Comparison of ENCODE assay signal across 10 mouse cellular contexts in genomic region chr16:35591756-35592155, GRCm38 (mm10). TPM values are rescaled to one million over a fixed set of nuclear protein-coding genes. Genes with fewer than 3 reads are reported as not detected.
DNase-seq lines count a peak whose midpoint lies in the region; ATAC-seq and TF ChIP-seq lines count a peak whose summit lies in the region.
"Had no signal": no experiment of that assay in that cellular context is flagged by ENCODE, and none has a peak within 500 bp of the region (broad histone marks: within the 10 kb centered on the region; RNA-seq: fewer than 3 reads in every experiment).

No protein-coding gene starts in this region.

- no peak overlapping the region for H3K4me3 ChIP-seq in left cerebral cortex, adult 2 months
- H3K4me3 ChIP-seq in forebrain, embryonic 13.5 days: no peak overlapping the region
- H3K4me3 ChIP-seq in limb, embryonic 10.5 days: no peak overlapping the region
- H3K4me3 ChIP-seq in neural tube, embryonic 14.5 days (ENCODE audit: low read depth, low read length): no peak overlapping the region
- H3K4me3 ChIP-seq in liver, embryonic 11.5 days (ENCODE audit: low read depth, low read length): no peak overlapping the region
- H3K4me3 ChIP-seq: erythroblast, embryonic 14.5 days had no signal

- H3K9me3 ChIP-seq in forebrain, embryonic 13.5 days (replicated peaks): no peaks in the 10 kb centered on the region
- H3K9me3 ChIP-seq in limb, embryonic 10.5 days (replicated peaks): no peaks in the 10 kb centered on the region
- no peaks in the 10 kb centered on the region for H3K9me3 ChIP-seq in neural tube, embryonic 14.5 days (ENCODE audit: control insufficient read depth, low read length)
- H3K9me3 ChIP-seq in liver, embryonic 11.5 days (ENCODE audit: control insufficient read depth, low read length): peaks cover 3% of the 10 kb centered on the region; the same call in 1 of the 2 replicates

- H3K27me3 ChIP-seq in forebrain, embryonic 13.5 days: no peaks in the 10 kb centered on the region
- peaks cover 35% of the 10 kb centered on the region for H3K27me3 ChIP-seq in limb, embryonic 10.5 days (ENCODE audit: low read depth, poor library complexity, severe bottlenecking)
- H3K27me3 ChIP-seq in neural tube, embryonic 14.5 days (ENCODE audit: control insufficient read depth, insufficient read depth, low read length): no peaks in the 10 kb centered on the region
- H3K27me3 ChIP-seq in liver, embryonic 11.5 days (replicated peaks; ENCODE audit: control insufficient read depth, insufficient read depth, low read length): peaks cover 39% of the 10 kb centered on the region

- peaks cover 7% of the 10 kb centered on the region; the same call in 1 of the 2 replicates for H3K36me3 ChIP-seq in forebrain, embryonic 13.5 days (ENCODE audit: poor library complexity, severe bottlenecking)
- H3K36me3 ChIP-seq in limb, embryonic 10.5 days: no peaks in the 10 kb centered on the region
- H3K36me3 ChIP-seq in neural tube, embryonic 14.5 days (ENCODE audit: control insufficient read depth, insufficient read depth, low read length): no peaks in the 10 kb centered on the region
- H3K36me3 ChIP-seq in liver, embryonic 11.5 days (ENCODE audit: control insufficient read depth, insufficient read depth, low read length): no peaks in the 10 kb centered on the region

- 6% methylated on average over 11 of the region's 11 CpGs for WGBS in forebrain, embryonic 13.5 days
- 29% methylated on average over 11 of the region's 11 CpGs for WGBS in limb, embryonic 10.5 days
- WGBS in neural tube, embryonic 14.5 days: 14% methylated on average over 11 of the region's 11 CpGs
- WGBS in liver, embryonic 11.5 days: 38% methylated on average over 11 of the region's 11 CpGs

- intact Hi-C loops in left cerebral cortex, adult 2 months (cut with DNase I): no loop called here
- intact Hi-C loops in left cerebral cortex, postnatal 36 days (cut with DNase I): loop anchor here (5.0 kb wide), 1 partner anchor 49 kb away; the partner anchor contains the start of gene Sema5b

- peak overlapping the region; percentile 35 for H3K4me2 ChIP-seq in forebrain, embryonic 13.5 days
- H3K4me2 ChIP-seq in neural tube, embryonic 14.5 days (ENCODE audit: low read depth, low read length): no peak overlapping the region
- H3K4me2 ChIP-seq in liver, embryonic 11.5 days: no peak overlapping the region

- H3K27ac ChIP-seq in left cerebral cortex, adult 2 months: no peak overlapping the region
- H3K27ac ChIP-seq in forebrain, embryonic 13.5 days: peak overlapping the region; percentile 94
- H3K27ac ChIP-seq in limb, embryonic 10.5 days: peak overlapping the region; percentile 3; the same call in 1 of the 2 replicates
- H3K27ac ChIP-seq in neural tube, embryonic 14.5 days (ENCODE audit: low read depth, low read length): no peak overlapping the region
- H3K27ac ChIP-seq in liver, embryonic 11.5 days (ENCODE audit: low read depth, low read length): no peak overlapping the region

- H3K4me1 ChIP-seq in forebrain, embryonic 13.5 days: peaks cover 81% of the 10 kb centered on the region
- H3K4me1 ChIP-seq in limb, embryonic 10.5 days: peaks cover 49% of the 10 kb centered on the region
- peaks cover 48% of the 10 kb centered on the region for H3K4me1 ChIP-seq in neural tube, embryonic 14.5 days (ENCODE audit: control insufficient read depth, insufficient read depth, low read length)
- 0 out of 2 replicates have a peak, but pooled peaks cover 2% of the 10 kb centered on the region for H3K4me1 ChIP-seq in liver, embryonic 11.5 days (replicated peaks; ENCODE audit: control insufficient read depth, insufficient read depth, low read length)

- no peak for TF ChIP-seq CTCF in left cerebral cortex, adult 2 months (IDR thresholded peaks at IDR 0.05)

- ATAC-seq in forebrain, embryonic 13.5 days: peak; percentile 26
- peak; percentile 41; the same call in 1 of the 2 replicates for ATAC-seq in neural tube, embryonic 14.5 days (ENCODE audit: low read depth)
- no peak for ATAC-seq in liver, embryonic 11.5 days (replicated peaks; ENCODE audit: low FRiP score)

- peak overlapping the region; percentile 14 for H3K9ac ChIP-seq in forebrain, embryonic 13.5 days
- H3K9ac ChIP-seq in neural tube, embryonic 14.5 days (replicated peaks; ENCODE audit: low read depth, low read length): no peak overlapping the region
- no peak overlapping the region for H3K9ac ChIP-seq in liver, embryonic 11.5 days (ENCODE audit: low read depth, low read length)

- peak; percentile 35 to 53 for DNase-seq in left cerebral cortex, adult 2 months (ENCODE audit: extremely low spot score in 1 of 2, low spot score in 2 of 2)
- no peak for DNase-seq in left cerebral cortex, postnatal 36 days (ENCODE audit: low spot score in 2 of 2)
- no peak for DNase-seq in limb, embryonic 10.5 days (ENCODE audit: low spot score)
- no peak for DNase-seq in liver, embryonic 11.5 days (ENCODE audit: low spot score)
- no peak for DNase-seq in natural killer cell, adult 2 months (ENCODE audit: low spot score in 2 of 2)
- DNase-seq in urinary bladder, postnatal 14 days (ENCODE audit: low spot score): no peak
- DNase-seq: cerebellum, adult 11 months had no signal

RNA-seq across cellular contexts. Expression of gene Sema5b, which starts 50.8 kb away (rescaled TPM):
- total RNA-seq in left cerebral cortex, adult 2 months (2021): 10 to 100 TPM; 13.2 to 17.5 TPM
- total RNA-seq in left cerebral cortex, postnatal 36 days (2021): 10 to 100 TPM; 12.7 to 20.4 TPM
- 40.8 and 41.7 TPM in 2 replicates for polyA plus RNA-seq in forebrain, embryonic 13.5 days (2015; fragmentation: Nextera tagmentation; extraction: Ambion mirVana)
- polyA plus RNA-seq in limb, embryonic 10.5 days (2016; fragmentation: Nextera tagmentation; extraction: Ambion mirVana): 2.0 and 3.4 TPM in 2 replicates
- polyA plus RNA-seq in neural tube, embryonic 14.5 days (2014; fragmentation: Nextera tagmentation; extraction: Ambion mirVana): 18.1 and 21.4 TPM in 2 replicates
- polyA plus RNA-seq in liver, embryonic 11.5 days (2014; fragmentation: Nextera tagmentation; extraction: Ambion mirVana): 0.88 and 1.4 TPM in 2 replicates

Comparison
In these comparisons a context has a peak if more than half of its experiments do, and no peak if none do; other contexts are left out.
1. DNase-seq: peak in left cerebral cortex, adult 2 months (2 of 2); none in left cerebral cortex, postnatal 36 days (0 of 2), limb, embryonic 10.5 days (single experiment), liver, embryonic 11.5 days (single experiment), natural killer cell, adult 2 months (0 of 2) and urinary bladder, postnatal 14 days (single experiment).
2. H3K27ac ChIP-seq: peak in forebrain, embryonic 13.5 days (single experiment) and limb, embryonic 10.5 days (single experiment); none in left cerebral cortex, adult 2 months (single experiment), neural tube, embryonic 14.5 days (single experiment) and liver, embryonic 11.5 days (single experiment).